ENCODE assay signal across 27 mouse cellular contexts in genomic region chr16:52144792-52145191, GRCm38 (mm10).
DNase-seq lines count a peak whose midpoint lies in the region; ATAC-seq and TF ChIP-seq lines count a peak whose summit lies in the region.
"Had no signal": no experiment of that assay in that cellular context is flagged by ENCODE, and none has a peak within 500 bp of the region (broad histone marks: within the 10 kb centered on the region; RNA-seq: fewer than 3 reads in every experiment).

No protein-coding gene starts in this region.

- peaks cover 25 to 58% of the 10 kb centered on the region in 2 experiments for H3K4me1 ChIP-seq in CH12.LX (ENCODE audit: control insufficient read depth in 1 of 2, insufficient read depth in 2 of 2)
- 0 out of 2 replicates have a peak, but pooled peaks cover 3% of the 10 kb centered on the region for H3K4me1 ChIP-seq in forebrain, embryonic 14.5 days (ENCODE audit: control insufficient read depth, insufficient read depth, low read length)
- H3K4me1 ChIP-seq: embryonic facial prominence, embryonic 10.5 days; heart, embryonic 15.5 days; hindbrain, embryonic 10.5 days; intestine, embryonic 15.5 days; liver, embryonic 15.5 days; lung, embryonic 15.5 days; neural tube, embryonic 12.5 days had no signal

- no peaks in the 10 kb centered on the region for H3K27me3 ChIP-seq in CH12.LX (replicated peaks)
- H3K27me3 ChIP-seq in forebrain, embryonic 14.5 days (replicated peaks; ENCODE audit: control insufficient read depth, insufficient read depth, low read length) = no peaks in the 10 kb centered on the region
- H3K27me3 ChIP-seq: heart, embryonic 15.5 days; intestine, embryonic 15.5 days; liver, embryonic 15.5 days; lung, embryonic 15.5 days; neural tube, embryonic 12.5 days had no signal

- peak; percentile 79 for TF ChIP-seq EP300 in CH12.LX (IDR thresholded peaks at IDR 0.05; ENCODE audit: low read length)

- no peak overlapping the region for H3K27ac ChIP-seq in CH12.LX (ENCODE audit: insufficient read depth, low read depth)
- no peak overlapping the region for H3K27ac ChIP-seq in forebrain, embryonic 14.5 days (ENCODE audit: low read depth, low read length)
- H3K27ac ChIP-seq: embryonic facial prominence, embryonic 10.5 days; heart, embryonic 15.5 days; hindbrain, embryonic 10.5 days; intestine, embryonic 15.5 days; kidney, postnatal 0 days; limb, embryonic 10.5 days; liver, embryonic 15.5 days; lung, embryonic 15.5 days; neural tube, embryonic 12.5 days; stomach, postnatal 0 days had no signal

- peaks cover 0 to 40% of the 10 kb centered on the region in 2 experiments for H3K36me3 ChIP-seq in CH12.LX (replicated peaks in 1 of 2; ENCODE audit: control insufficient read depth in 1 of 2, insufficient read depth in 1 of 2, low read length in 1 of 2)
- H3K36me3 ChIP-seq in forebrain, embryonic 14.5 days (ENCODE audit: control insufficient read depth, insufficient read depth, low read length) = peaks cover 25% of the 10 kb centered on the region
- H3K36me3 ChIP-seq: intestine, embryonic 15.5 days had no signal

- no peak for TF ChIP-seq CTCF in CH12.LX (conservative IDR thresholded peaks at IDR 0.05 in 1 of 2, IDR thresholded peaks at IDR 0.05 in 1 of 2; ENCODE audit: low read depth in 2 of 2, low read length in 2 of 2)

- dilution Hi-C loops in CH12.LX (cut with MboI; ENCODE audit: extremely low pct_ligation_motif_present, extremely low pct_unique_long_range_greater_than_20kb, low sequenced_read_pairs) = no loop called here

- TF ChIP-seq RAD21 in CH12.LX (IDR thresholded peaks at IDR 0.05; ENCODE audit: low read depth, low read length) = no peak; the same call in 1 of the 2 replicates

- ATAC-seq in granulocyte monocyte progenitor cell, adult 5-6 weeks (replicated peaks; ENCODE audit: poor library complexity, severe bottlenecking) = peak; percentile 94
- peak; percentile 63 for ATAC-seq in megakaryocyte-erythroid progenitor cell, adult 5-6 weeks (replicated peaks; ENCODE audit: low FRiP score, low TSS enrichment, poor library complexity, severe bottlenecking)
- ATAC-seq in forebrain, embryonic 14.5 days = no peak
- ATAC-seq: CD4-positive, CD25-positive, alpha-beta regulatory T cell, adult 4 months; forebrain, postnatal 0 days; hindbrain, embryonic 16.5 days; intestine, embryonic 15.5 days had no signal

- peak overlapping the region; percentile 22 for H3K4me2 ChIP-seq in CH12.LX (ENCODE audit: insufficient read depth, low read depth, poor library complexity, severe bottlenecking)
- no peak overlapping the region for H3K4me2 ChIP-seq in forebrain, embryonic 14.5 days (ENCODE audit: low read length)
- H3K4me2 ChIP-seq: heart, embryonic 15.5 days; intestine, embryonic 15.5 days; liver, embryonic 15.5 days; lung, embryonic 15.5 days; neural tube, embryonic 12.5 days had no signal

- peaks cover 2% of the 10 kb centered on the region for H3K9me3 ChIP-seq in CH12.LX (replicated peaks; ENCODE audit: low read length)
- H3K9me3 ChIP-seq in forebrain, embryonic 14.5 days (replicated peaks; ENCODE audit: control insufficient read depth, low read length) = no peaks in the 10 kb centered on the region
- H3K9me3 ChIP-seq: embryonic facial prominence, embryonic 10.5 days; heart, embryonic 15.5 days; hindbrain, embryonic 10.5 days; intestine, embryonic 15.5 days; limb, embryonic 10.5 days; liver, embryonic 15.5 days; lung, embryonic 15.5 days; neural tube, embryonic 12.5 days had no signal

- 88% methylated on average over 5 of the region's 5 CpGs for WGBS in forebrain, embryonic 14.5 days

- DNase-seq in A20 (ENCODE audit: low read depth, low spot score) = peak; percentile 78
- DNase-seq in CH12.LX (ENCODE audit: extremely low read depth) = peak; percentile 86
- DNase-seq in kidney, adult 9 months = no peak
- DNase-seq in embryo, embryonic 10 days (ENCODE audit: low spot score) = no peak
- DNase-seq in forebrain, embryonic 14.5 days (ENCODE audit: low spot score) = no peak
- no peak for DNase-seq in testis, postnatal 10 days (ENCODE audit: low spot score)
- DNase-seq: adrenal gland, postnatal 10 days; cerebellum, adult 2 months; forebrain, postnatal 0 days; gastrocnemius, postnatal 36 days; liver; midbrain, embryonic 14.5 days; retina, postnatal 1 day had no signal

- H3K4me3 ChIP-seq in CH12.LX (replicated peaks in 1 of 3; ENCODE audit: low read depth in 2 of 3, low read length in 2 of 3, poor library complexity in 1 of 3) = no peak overlapping the region
- no peak overlapping the region for H3K4me3 ChIP-seq in forebrain, embryonic 14.5 days (ENCODE audit: low read depth, low read length)
- H3K4me3 ChIP-seq: embryonic facial prominence, embryonic 10.5 days; heart, embryonic 15.5 days; hindbrain, embryonic 10.5 days; intestine, embryonic 15.5 days; limb, embryonic 10.5 days; liver, embryonic 15.5 days; lung, embryonic 15.5 days; neural tube, embryonic 12.5 days had no signal

- in situ Hi-C loops in CH12.LX (cut with MboI; ENCODE audit: low pct_ligation_motif_present, low pct_unique_long_range_greater_than_20kb, low sequenced_read_pairs) = no loop called here

- TF ChIP-seq POLR2A in CH12.LX (IDR thresholded peaks at IDR 0.05; ENCODE audit: low read depth, low read length) = no peak

- H3K79me2 ChIP-seq in CH12.LX (replicated peaks; ENCODE audit: control insufficient read depth, extremely low read depth, insufficient read depth, poor library complexity, severe bottlenecking) = no peaks in the 10 kb centered on the region

- H3K9ac ChIP-seq in CH12.LX (ENCODE audit: insufficient read depth, low read depth) = no peak overlapping the region
- H3K9ac ChIP-seq in forebrain, embryonic 14.5 days (ENCODE audit: low read length) = no peak overlapping the region
- H3K9ac ChIP-seq: forebrain, postnatal 0 days; heart, embryonic 15.5 days; intestine, embryonic 15.5 days; liver, embryonic 15.5 days; lung, embryonic 15.5 days; neural tube, embryonic 12.5 days had no signal

TF ChIP-seq in CH12.LX, 34 proteins besides CTCF, POLR2A, EP300 and RAD21:
- TF ChIP-seq MYC (IDR thresholded peaks at IDR 0.05; ENCODE audit: low read depth, low read length) (no peak), ETS1 (conservative IDR thresholded peaks at IDR 0.05; ENCODE audit: low read depth, low read length) (0 out of 2 replicates have a peak, but pooled peaks have one; percentile 23), NELFE (IDR thresholded peaks at IDR 0.05; ENCODE audit: low read depth, low read length) (no peak), ELF1 (IDR thresholded peaks at IDR 0.05; ENCODE audit: low read depth, low read length) (peak; percentile 30; the same call in 1 of the 2 replicates), JUND (conservative IDR thresholded peaks at IDR 0.05; ENCODE audit: low read depth, low read length) (0 out of 2 replicates have a peak, but pooled peaks have one; percentile 18), CHD2 (IDR thresholded peaks at IDR 0.05; ENCODE audit: low read length) (peak; percentile 43; the same call in 1 of the 2 replicates), HCFC1 (IDR thresholded peaks at IDR 0.05; ENCODE audit: low read depth, low read length) (no peak), IRF4 (IDR thresholded peaks at IDR 0.05; ENCODE audit: low read depth, low read length) (peak; percentile 59; the same call in 1 of the 2 replicates), BHLHE40 (IDR thresholded peaks at IDR 0.05; ENCODE audit: low read depth, low read length) (0 out of 2 replicates have a peak, but pooled peaks have one; percentile 35), MXI1 (IDR thresholded peaks at IDR 0.05; ENCODE audit: low read depth, low read length) (peak; percentile 25; the same call in 1 of the 2 replicates), E2F4 (IDR thresholded peaks at IDR 0.05; ENCODE audit: insufficient replicate concordance, low read depth, low read length) (no peak)

Comparison
In these comparisons a context has a peak if more than half of its experiments do, and no peak if none do; other contexts are left out.
1. DNase-seq: peak in A20 (single experiment) and CH12.LX (single experiment); none in kidney, adult 9 months (single experiment), embryo, embryonic 10 days (single experiment), forebrain, embryonic 14.5 days (single experiment) and testis, postnatal 10 days (single experiment).